Comparison of ENCODE assay signal across 24 mouse cellular contexts in the genomic region with DNA sequence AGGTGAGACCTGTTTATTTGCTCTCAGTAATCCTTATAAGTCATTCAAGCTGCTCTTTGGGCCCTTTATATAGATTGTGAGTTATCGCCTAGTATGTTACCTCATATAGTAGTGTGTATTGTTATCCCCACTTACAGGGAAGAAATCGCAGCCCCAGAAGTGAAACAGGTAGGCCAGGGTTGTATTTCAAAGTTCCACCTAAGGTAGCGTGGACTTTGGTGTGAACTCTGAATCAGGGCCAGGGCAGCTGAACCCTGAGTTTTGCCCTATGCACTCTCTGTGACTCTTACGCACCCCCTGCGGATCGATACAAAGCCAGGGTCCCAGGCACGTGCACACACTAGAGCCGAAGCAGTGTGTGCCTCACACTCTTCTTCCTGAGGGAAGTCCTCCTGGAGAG. TPM values are rescaled to one million over a fixed set of nuclear protein-coding genes. Genes with fewer than 3 reads are reported as not detected.
DNase-seq lines count a peak whose midpoint lies in the region; ATAC-seq lines count a peak whose summit lies in the region.
"Had no signal": no experiment of that assay in that cellular context is flagged by ENCODE, and none has a peak within 500 bp of the region (broad histone marks: within the 10 kb centered on the region; RNA-seq: fewer than 3 reads in every experiment).

No protein-coding gene starts in this region.

- 0 out of 2 replicates have a peak overlapping the region, but pooled peaks have one; percentile 16 for H3K9ac ChIP-seq in hindbrain, embryonic 14.5 days
- H3K9ac ChIP-seq in hindbrain, embryonic 16.5 days (ENCODE audit: low read depth, low read length) = no peak overlapping the region
- H3K9ac ChIP-seq in liver, embryonic 16.5 days (ENCODE audit: low read depth, low read length) = no peak overlapping the region
- no peak overlapping the region for H3K9ac ChIP-seq in liver, embryonic 11.5 days (ENCODE audit: low read depth, low read length)
- H3K9ac ChIP-seq in intestine, embryonic 15.5 days = no peak overlapping the region
- no peak overlapping the region for H3K9ac ChIP-seq in stomach, embryonic 15.5 days
- H3K9ac ChIP-seq: embryonic facial prominence, embryonic 13.5 days; forebrain, embryonic 12.5 days; heart, embryonic 15.5 days had no signal

- DNase-seq in hindbrain, embryonic 14.5 days (ENCODE audit: low spot score) = no peak
- DNase-seq in liver, embryonic 11.5 days (ENCODE audit: low spot score) = no peak
- no peak for DNase-seq in left cerebral cortex, postnatal 14 days (ENCODE audit: low spot score in 2 of 2)
- DNase-seq in right cerebral cortex, adult 18-20 months = no peak
- DNase-seq: adrenal gland, postnatal 10 days; cerebellum, adult 18-20 months; cerebellum, adult 9-11 months; cerebellum, postnatal 36 days; gastrocnemius, postnatal 14 days; heart, adult 2 months; heart, postnatal 14 days had no signal

- H3K36me3 ChIP-seq in hindbrain, embryonic 14.5 days (replicated peaks; ENCODE audit: control insufficient read depth, insufficient read depth) = no peaks in the 10 kb centered on the region
- no peaks in the 10 kb centered on the region for H3K36me3 ChIP-seq in hindbrain, embryonic 16.5 days (ENCODE audit: control insufficient read depth, insufficient read depth, low read length)
- no peaks in the 10 kb centered on the region for H3K36me3 ChIP-seq in liver, embryonic 16.5 days (ENCODE audit: control insufficient read depth, insufficient read depth)
- H3K36me3 ChIP-seq in liver, embryonic 11.5 days (ENCODE audit: control insufficient read depth, insufficient read depth, low read length) = no peaks in the 10 kb centered on the region
- H3K36me3 ChIP-seq in intestine, embryonic 15.5 days = no peaks in the 10 kb centered on the region
- no peaks in the 10 kb centered on the region for H3K36me3 ChIP-seq in stomach, embryonic 15.5 days
- H3K36me3 ChIP-seq: embryonic facial prominence, embryonic 13.5 days; forebrain, embryonic 12.5 days; heart, embryonic 15.5 days had no signal

- no peak overlapping the region for H3K4me2 ChIP-seq in hindbrain, embryonic 14.5 days (replicated peaks)
- H3K4me2 ChIP-seq in hindbrain, embryonic 16.5 days (ENCODE audit: low read length) = no peak overlapping the region
- no peak overlapping the region for H3K4me2 ChIP-seq in liver, embryonic 16.5 days (ENCODE audit: low read depth, low read length)
- H3K4me2 ChIP-seq in liver, embryonic 11.5 days = no peak overlapping the region
- H3K4me2 ChIP-seq in intestine, embryonic 15.5 days (replicated peaks) = no peak overlapping the region
- H3K4me2 ChIP-seq in stomach, embryonic 15.5 days = no peak overlapping the region
- H3K4me2 ChIP-seq: embryonic facial prominence, embryonic 13.5 days; forebrain, embryonic 12.5 days; heart, embryonic 11.5 days; heart, embryonic 15.5 days had no signal

- H3K27me3 ChIP-seq in hindbrain, embryonic 14.5 days (ENCODE audit: control insufficient read depth, insufficient read depth, low read length) = no peaks in the 10 kb centered on the region
- H3K27me3 ChIP-seq in hindbrain, embryonic 16.5 days (replicated peaks; ENCODE audit: control insufficient read depth, insufficient read depth, low read length) = no peaks in the 10 kb centered on the region
- no peaks in the 10 kb centered on the region for H3K27me3 ChIP-seq in liver, embryonic 16.5 days (ENCODE audit: control insufficient read depth, insufficient read depth, low read depth, low read length)
- H3K27me3 ChIP-seq in liver, embryonic 11.5 days (replicated peaks; ENCODE audit: control insufficient read depth, insufficient read depth, low read length) = no peaks in the 10 kb centered on the region
- no peaks in the 10 kb centered on the region for H3K27me3 ChIP-seq in intestine, embryonic 15.5 days (replicated peaks)
- no peaks in the 10 kb centered on the region for H3K27me3 ChIP-seq in stomach, embryonic 15.5 days (replicated peaks)
- H3K27me3 ChIP-seq: embryonic facial prominence, embryonic 13.5 days; forebrain, embryonic 12.5 days; heart, embryonic 15.5 days had no signal

- no peaks in the 10 kb centered on the region for H3K9me3 ChIP-seq in hindbrain, embryonic 14.5 days (ENCODE audit: control insufficient read depth, low read length)
- H3K9me3 ChIP-seq in hindbrain, embryonic 16.5 days (ENCODE audit: control insufficient read depth, low read length) = no peaks in the 10 kb centered on the region
- no peaks in the 10 kb centered on the region for H3K9me3 ChIP-seq in liver, embryonic 16.5 days (replicated peaks; ENCODE audit: control insufficient read depth, low read length)
- no peaks in the 10 kb centered on the region for H3K9me3 ChIP-seq in liver, embryonic 11.5 days (ENCODE audit: control insufficient read depth, low read length)
- H3K9me3 ChIP-seq in intestine, embryonic 15.5 days = no peaks in the 10 kb centered on the region
- H3K9me3 ChIP-seq in stomach, embryonic 15.5 days = no peaks in the 10 kb centered on the region
- H3K9me3 ChIP-seq: embryonic facial prominence, embryonic 13.5 days; forebrain, embryonic 12.5 days; heart, embryonic 15.5 days had no signal

- intact Hi-C loops in left cerebral cortex, postnatal 14 days (cut with DNase I) = loop anchor here (5.0 kb wide), 1 partner anchor 82 kb away; no protein-coding TSS in a partner anchor

- no peak for ATAC-seq in hindbrain, embryonic 14.5 days (ENCODE audit: low FRiP score)
- ATAC-seq in hindbrain, embryonic 16.5 days = no peak
- ATAC-seq in liver, embryonic 16.5 days (ENCODE audit: low read depth) = peak; percentile 30; the same call in 1 of the 2 replicates
- no peak for ATAC-seq in liver, embryonic 11.5 days (replicated peaks; ENCODE audit: low FRiP score)
- peak; percentile 65 for ATAC-seq in intestine, embryonic 15.5 days
- ATAC-seq in stomach, embryonic 15.5 days (ENCODE audit: insufficient read depth, low FRiP score, low read depth) = no peak
- ATAC-seq: forebrain, embryonic 16.5 days had no signal

- no peak overlapping the region for H3K27ac ChIP-seq in hindbrain, embryonic 14.5 days
- no peak overlapping the region for H3K27ac ChIP-seq in hindbrain, embryonic 16.5 days (ENCODE audit: low read depth, low read length)
- no peak overlapping the region for H3K27ac ChIP-seq in liver, embryonic 16.5 days (ENCODE audit: low read length)
- H3K27ac ChIP-seq in liver, embryonic 11.5 days (ENCODE audit: low read depth, low read length) = no peak overlapping the region
- H3K27ac ChIP-seq in intestine, embryonic 15.5 days = peak overlapping the region; percentile 66
- peak overlapping the region; percentile 21; the same call in 1 of the 2 replicates for H3K27ac ChIP-seq in stomach, embryonic 15.5 days
- H3K27ac ChIP-seq: embryonic facial prominence, embryonic 13.5 days; forebrain, embryonic 12.5 days; heart, adult 2 months; heart, embryonic 15.5 days had no signal

- peaks cover 8% of the 10 kb centered on the region for H3K4me1 ChIP-seq in hindbrain, embryonic 14.5 days (replicated peaks; ENCODE audit: control insufficient read depth, insufficient read depth, low read length)
- H3K4me1 ChIP-seq in hindbrain, embryonic 16.5 days (ENCODE audit: control insufficient read depth, insufficient read depth, low read depth, low read length) = peaks cover 7% of the 10 kb centered on the region; the same call in 1 of the 2 replicates
- peaks cover 2% of the 10 kb centered on the region for H3K4me1 ChIP-seq in liver, embryonic 16.5 days (ENCODE audit: control insufficient read depth, low read depth, low read length)
- H3K4me1 ChIP-seq in liver, embryonic 11.5 days (replicated peaks; ENCODE audit: control insufficient read depth, insufficient read depth, low read length) = no peaks in the 10 kb centered on the region
- peaks cover 16% of the 10 kb centered on the region; the same call in 1 of the 2 replicates for H3K4me1 ChIP-seq in intestine, embryonic 15.5 days (replicated peaks)
- peaks cover 5% of the 10 kb centered on the region; the same call in 1 of the 2 replicates for H3K4me1 ChIP-seq in stomach, embryonic 15.5 days
- H3K4me1 ChIP-seq: embryonic facial prominence, embryonic 13.5 days; heart, embryonic 15.5 days had no signal

- no peak overlapping the region for H3K4me3 ChIP-seq in hindbrain, embryonic 14.5 days (replicated peaks; ENCODE audit: low read length)
- H3K4me3 ChIP-seq in hindbrain, embryonic 16.5 days (ENCODE audit: low read length) = no peak overlapping the region
- H3K4me3 ChIP-seq in liver, embryonic 16.5 days (ENCODE audit: low read depth, low read length) = no peak overlapping the region
- no peak overlapping the region for H3K4me3 ChIP-seq in liver, embryonic 11.5 days (ENCODE audit: low read depth, low read length)
- H3K4me3 ChIP-seq in intestine, embryonic 15.5 days (replicated peaks) = no peak overlapping the region
- H3K4me3 ChIP-seq in stomach, embryonic 15.5 days (replicated peaks) = no peak overlapping the region
- H3K4me3 ChIP-seq: embryonic facial prominence, embryonic 13.5 days; forebrain, embryonic 12.5 days; heart, adult 2 months; heart, embryonic 15.5 days had no signal

- 72% methylated on average over 8 of the region's 8 CpGs for WGBS in hindbrain, embryonic 14.5 days
- WGBS in hindbrain, embryonic 16.5 days = 69% methylated on average over 8 of the region's 8 CpGs
- WGBS in liver, embryonic 16.5 days (ENCODE audit: insufficient replicate concordance) = 55% methylated on average over 8 of the region's 8 CpGs
- WGBS in liver, embryonic 11.5 days = 79% methylated on average over 8 of the region's 8 CpGs
- WGBS in intestine, embryonic 15.5 days = 64% methylated on average over 8 of the region's 8 CpGs
- WGBS in stomach, embryonic 15.5 days = 83% methylated on average over 8 of the region's 8 CpGs

RNA-seq across cellular contexts. Expression of a gene that starts 31.4 kb away (rescaled TPM):
- polyA plus RNA-seq in hindbrain, embryonic 14.5 days (2014; fragmentation: Nextera tagmentation; extraction: Ambion mirVana) = 0.63 and 1.3 TPM in 2 replicates
- 1.3 and 1.8 TPM in 2 replicates for polyA plus RNA-seq in hindbrain, embryonic 16.5 days (2015; fragmentation: Nextera tagmentation; extraction: Ambion mirVana)
- 3.7 and 4.0 TPM in 2 replicates for polyA plus RNA-seq in liver, embryonic 16.5 days (2015; fragmentation: Nextera tagmentation; extraction: Ambion mirVana)
- 1.5 and 1.9 TPM in 2 replicates for polyA plus RNA-seq in liver, embryonic 11.5 days (2014; fragmentation: Nextera tagmentation; extraction: Ambion mirVana)
- polyA plus RNA-seq in intestine, embryonic 15.5 days (2015; fragmentation: Nextera tagmentation; extraction: Ambion mirVana) = 14.1 and 14.3 TPM in 2 replicates
- 9.2 and 9.4 TPM in 2 replicates for polyA plus RNA-seq in stomach, embryonic 15.5 days (2015; fragmentation: Nextera tagmentation; extraction: Ambion mirVana)
- total RNA-seq in left cerebral cortex, postnatal 14 days (2021) = 1 to 10 TPM; 1.1 to 1.8 TPM

RNA-seq across cellular contexts. Expression of a gene that starts 37.2 kb away (rescaled TPM):
- polyA plus RNA-seq in hindbrain, embryonic 14.5 days (2014; fragmentation: Nextera tagmentation; extraction: Ambion mirVana) = not detected in 2 replicates
- polyA plus RNA-seq in hindbrain, embryonic 16.5 days (2015; fragmentation: Nextera tagmentation; extraction: Ambion mirVana) = not detected in 2 replicates
- polyA plus RNA-seq in liver, embryonic 16.5 days (2015; fragmentation: Nextera tagmentation; extraction: Ambion mirVana) = 0.56 and 1.1 TPM in 2 replicates
- not detected in 2 replicates for polyA plus RNA-seq in liver, embryonic 11.5 days (2014; fragmentation: Nextera tagmentation; extraction: Ambion mirVana)
- polyA plus RNA-seq in intestine, embryonic 15.5 days (2015; fragmentation: Nextera tagmentation; extraction: Ambion mirVana) = 79.5 and 98.0 TPM in 2 replicates
- 22.7 and 26.1 TPM in 2 replicates for polyA plus RNA-seq in stomach, embryonic 15.5 days (2015; fragmentation: Nextera tagmentation; extraction: Ambion mirVana)
- total RNA-seq in left cerebral cortex, postnatal 14 days (2021) = not detected
- total RNA-seq: adrenal gland, postnatal 10 days; gastrocnemius, adult 18-20 months; gastrocnemius, postnatal 14 days; heart, adult 2 months; hematopoietic stem cell, adult 5-6 weeks had no signal
- polyA plus RNA-seq: C2C12; embryonic facial prominence, embryonic 13.5 days; forebrain, embryonic 12.5 days; forebrain, embryonic 16.5 days; frontal cortex, adult 2 months; heart, embryonic 11.5 days had no signal

Comparison
In these comparisons a context has a peak if more than half of its experiments do, and no peak if none do; other contexts are left out.
1. ATAC-seq: peak in liver, embryonic 16.5 days (single experiment) and intestine, embryonic 15.5 days (single experiment); none in hindbrain, embryonic 14.5 days (single experiment), hindbrain, embryonic 16.5 days (single experiment), liver, embryonic 11.5 days (single experiment) and stomach, embryonic 15.5 days (single experiment).
2. H3K27ac ChIP-seq: peak in intestine, embryonic 15.5 days (single experiment) and stomach, embryonic 15.5 days (single experiment); none in hindbrain, embryonic 14.5 days (single experiment), hindbrain, embryonic 16.5 days (single experiment), liver, embryonic 16.5 days (single experiment) and liver, embryonic 11.5 days (single experiment).
3. RNA of a gene that starts 37.2 kb away (polyA plus RNA-seq): 79.5 to 98.0 TPM in intestine, embryonic 15.5 days and 22.7 to 26.1 TPM in stomach, embryonic 15.5 days; 0.56 to 1.1 TPM in liver, embryonic 16.5 days, not detected in liver, embryonic 11.5 days, not detected in hindbrain, embryonic 14.5 days and not detected in hindbrain, embryonic 16.5 days; every median in the first group is over 10 times any median in the second.